Mouse (Mus musculus) kidney, adult 11 months (tissue): Measurements from ENCODE around the gene Mki67.
A peak's percentile ranks its signal among the peaks of the same experiment; 100 is the strongest.
"Not testable (repeated sequence)": the region's sequence is repeated elsewhere in the genome, so short reads cannot be mapped to it uniquely, and the experiment has no call there.

Experiments
- DNase-seq: peaks from one replicate; pipeline ENCODE4 v3.0.0; 2022

The Mki67 gene

DNA sequence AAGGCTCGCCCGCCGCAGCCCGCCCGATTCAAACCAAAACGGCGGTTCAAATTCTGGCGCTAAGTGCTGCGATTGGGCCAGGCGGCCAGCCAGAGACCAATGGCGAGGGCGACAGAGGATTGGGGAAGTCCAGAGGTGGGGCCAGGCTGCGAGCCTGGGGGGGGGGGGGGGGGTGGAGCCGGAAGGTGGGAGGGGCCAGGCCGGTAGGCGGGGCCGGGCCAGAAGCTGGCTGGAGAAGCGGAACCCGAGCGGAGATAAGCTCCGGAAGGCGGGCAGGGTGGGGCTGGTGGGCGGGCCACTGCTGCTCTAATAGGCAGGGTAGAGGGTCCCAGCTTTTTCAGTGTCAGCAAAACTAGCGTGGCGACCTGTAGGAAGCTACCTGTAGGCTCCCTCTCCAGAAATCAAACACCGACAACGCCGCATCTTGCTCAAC lies 300 bp upstream of the Mki67 start:
- DNase-seq: peak; percentile 75

DNA sequence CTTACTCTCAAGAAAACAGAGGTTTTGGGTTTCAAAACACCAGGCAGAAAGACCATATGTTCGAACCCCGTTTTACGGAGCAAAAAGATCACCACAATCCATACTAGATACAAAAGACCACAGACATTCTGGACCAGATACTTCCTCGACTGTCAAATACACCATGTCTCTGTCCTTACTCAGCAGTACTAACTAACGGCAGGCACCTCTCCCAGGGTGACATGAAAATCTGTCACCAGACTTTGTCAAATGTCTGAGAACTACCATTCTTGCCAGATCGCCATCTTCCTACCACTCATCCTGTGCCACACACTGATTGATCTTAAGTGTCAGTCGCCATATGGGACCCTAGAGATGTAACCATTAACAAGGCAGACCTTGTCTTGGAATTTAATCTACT lies 995 bp downstream of the Mki67 start:
- DNase-seq: no peak

DNA sequence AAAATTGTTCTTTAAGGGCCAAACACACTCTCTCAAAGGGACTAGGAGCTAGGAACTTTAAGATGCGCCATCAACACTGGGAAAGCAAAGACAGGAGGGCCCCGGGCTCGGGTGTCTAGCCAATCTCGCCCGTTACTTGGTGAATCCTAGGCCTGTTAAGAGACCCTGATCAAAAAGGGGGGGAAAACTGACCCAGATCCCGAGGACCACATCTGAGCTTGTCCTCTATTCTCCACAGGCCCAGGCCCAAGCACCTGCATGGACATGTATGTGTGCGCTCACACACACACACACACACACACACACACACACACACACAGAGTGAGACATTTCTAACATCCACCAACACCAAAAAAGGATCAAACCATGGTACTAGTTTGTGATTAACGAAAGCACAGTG lies 2.8 kb downstream of the Mki67 start:
- no peak for DNase-seq

DNA sequence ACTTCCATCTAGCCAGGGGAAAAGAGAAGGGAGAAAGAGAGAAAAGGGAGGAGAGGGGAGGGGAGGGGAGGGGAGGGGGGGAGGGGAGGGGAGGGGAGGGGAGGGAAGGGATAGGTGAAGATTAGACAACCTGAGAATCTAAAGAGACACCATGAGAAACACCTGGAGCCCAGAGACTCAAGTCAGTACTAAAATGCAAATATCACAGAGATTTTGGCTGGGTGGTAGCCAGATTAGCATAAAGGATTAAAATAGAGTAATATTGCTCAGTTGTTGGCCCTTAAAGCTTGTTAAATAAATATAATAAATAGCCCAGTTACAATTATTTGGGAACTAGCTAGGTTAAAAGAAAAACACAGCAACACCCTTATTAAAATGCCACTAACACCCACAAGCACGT lies 3.6 kb downstream of the Mki67 start:
- DNase-seq: no peak

DNA sequence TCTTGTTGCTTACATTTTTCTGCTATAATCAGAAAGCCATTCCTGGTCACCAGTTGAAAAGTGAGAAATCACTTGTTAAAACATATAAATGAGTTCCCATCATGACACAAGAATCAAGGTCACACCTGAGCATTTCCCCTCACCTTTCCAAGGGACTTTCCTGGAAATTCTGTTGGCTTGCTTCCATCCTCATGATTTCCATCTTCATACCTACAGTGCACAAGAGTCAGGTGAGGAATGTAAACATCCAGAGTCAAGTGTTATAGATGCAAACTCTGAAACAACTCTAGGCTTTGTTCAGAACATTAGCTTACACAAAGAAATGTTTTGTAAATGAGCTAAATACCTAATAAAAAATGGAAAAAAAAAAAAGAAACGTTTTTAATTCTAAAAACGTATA lies 5.5 kb downstream of the Mki67 start:
- no peak for DNase-seq

DNA sequence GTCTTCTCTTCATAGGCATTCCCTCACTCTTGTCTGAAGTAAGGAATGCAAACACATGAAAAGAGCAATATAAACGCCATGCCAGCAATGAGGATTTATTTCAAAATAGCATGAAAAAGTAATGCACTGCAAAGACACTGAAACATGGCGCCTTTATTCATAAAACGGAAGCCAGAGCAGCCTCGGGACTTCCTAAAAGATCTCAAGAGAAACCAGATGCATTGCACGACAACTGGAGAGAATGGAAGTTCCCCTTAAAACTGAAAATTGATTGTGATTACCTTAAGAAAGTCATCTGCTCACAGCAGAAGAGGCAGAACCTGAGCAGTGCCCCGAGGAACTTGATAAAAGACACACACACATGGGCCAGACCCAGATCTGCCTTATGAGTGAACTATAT lies 10.4 kb downstream of the Mki67 start:
- DNase-seq: no peak

DNA sequence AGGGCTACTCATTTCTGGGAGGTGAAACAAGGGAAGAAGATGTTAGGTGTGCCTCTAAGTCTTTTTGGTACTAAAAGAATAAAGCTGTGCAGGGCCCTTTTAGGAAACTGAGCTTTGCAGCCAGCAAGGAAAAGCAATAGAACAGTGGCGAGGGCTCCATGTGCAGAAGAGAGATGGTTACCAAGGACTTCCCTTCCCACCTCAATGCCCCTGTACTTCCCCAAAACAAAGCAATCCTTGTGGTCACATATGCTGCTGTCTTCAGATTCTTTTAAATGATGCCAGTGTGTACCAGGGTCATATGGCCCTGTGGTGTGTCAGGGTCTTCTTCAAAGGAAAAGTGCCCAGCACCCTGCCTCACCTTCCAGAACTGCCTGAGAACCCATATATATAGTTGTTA lies 11.1 kb downstream of the Mki67 start:
- no peak for DNase-seq

DNA sequence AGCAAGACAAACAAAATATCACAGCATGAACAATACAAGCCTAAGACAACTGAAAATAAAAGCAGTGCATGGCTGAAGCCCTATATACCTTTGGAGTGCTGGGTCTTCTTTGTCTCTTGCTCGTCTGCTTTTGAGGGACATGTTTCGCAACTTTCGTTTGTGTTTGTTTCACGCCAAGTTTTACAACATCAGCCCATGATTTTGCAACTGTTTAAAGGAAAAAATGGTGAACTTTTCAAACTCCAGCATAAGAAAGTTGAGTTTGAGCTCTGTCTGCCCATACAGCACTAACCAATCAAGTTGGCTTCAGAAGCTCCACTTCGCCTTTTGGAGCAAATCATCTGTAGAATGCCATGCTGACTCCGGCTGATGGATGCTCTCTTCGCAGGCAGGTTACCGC lies 11.9 kb downstream of the Mki67 start:
- DNase-seq: no peak

DNA sequence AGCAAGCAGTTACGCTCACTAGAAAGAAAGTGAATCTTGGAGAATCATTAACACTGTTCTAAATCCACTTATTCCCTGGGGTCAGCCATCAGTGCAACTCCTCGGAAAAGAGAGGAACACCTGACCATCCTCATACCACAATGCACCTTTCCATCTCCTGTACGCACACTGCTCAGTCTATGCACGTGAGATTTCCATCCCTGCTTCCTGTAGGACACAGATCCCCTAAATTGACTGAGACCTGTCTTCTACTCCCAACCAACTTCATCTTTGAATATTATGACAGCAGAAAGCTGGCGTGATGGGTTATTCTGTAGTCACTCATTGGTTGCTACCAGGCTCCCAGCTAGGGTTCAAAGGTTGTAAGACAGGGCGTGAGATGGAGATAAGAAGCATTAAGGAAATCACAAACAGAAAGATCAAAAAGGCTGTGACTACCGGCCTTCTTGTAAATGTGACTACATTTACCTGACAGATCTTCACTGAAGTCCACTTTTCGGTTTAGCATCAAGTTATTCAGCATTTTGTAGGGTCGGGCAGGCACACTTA lies 12.5 kb downstream of the Mki67 start:
- DNase-seq: no peak

DNA sequence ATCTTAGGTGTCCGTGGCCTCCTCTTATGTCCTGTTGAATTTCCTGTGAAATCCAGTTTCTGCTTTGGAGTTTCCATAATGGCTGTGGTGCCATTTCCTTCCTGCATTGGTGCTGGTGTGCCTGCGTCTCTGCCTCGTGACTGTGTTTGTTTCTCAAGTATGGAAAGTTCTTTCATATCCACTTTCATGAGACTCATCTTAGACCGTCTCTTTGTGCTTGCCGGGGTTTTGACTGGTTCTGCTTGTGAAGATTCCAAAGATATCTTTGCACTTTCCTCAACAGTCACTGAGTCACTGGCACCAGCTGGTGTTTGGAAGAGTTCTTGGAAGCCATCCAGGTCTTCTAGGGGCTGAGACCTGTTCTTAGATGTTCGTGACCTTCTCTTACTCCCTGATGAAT lies 16.8 kb downstream of the Mki67 start:
- not testable (repeated sequence) for DNase-seq

DNA sequence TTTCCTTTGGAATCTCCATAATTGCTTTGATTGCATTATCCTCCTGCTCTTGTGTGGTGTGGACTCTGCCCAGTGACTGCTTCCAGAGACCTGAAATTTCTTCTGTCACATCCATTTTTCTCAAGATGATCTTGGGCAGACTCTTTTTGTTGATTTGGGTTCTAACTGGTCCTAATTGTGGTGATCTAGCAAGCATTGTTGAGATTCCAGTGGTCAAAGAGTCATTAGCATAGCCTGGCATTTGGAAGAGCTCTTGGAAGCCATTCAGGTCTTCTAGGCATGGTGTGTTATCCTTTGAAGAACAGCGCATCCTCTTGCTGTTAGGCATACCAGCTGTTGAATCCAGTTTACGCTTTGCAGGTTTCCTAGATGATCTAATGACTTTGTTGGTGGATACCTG lies 17.8 kb downstream of the Mki67 start:
- DNase-seq: no peak

DNA sequence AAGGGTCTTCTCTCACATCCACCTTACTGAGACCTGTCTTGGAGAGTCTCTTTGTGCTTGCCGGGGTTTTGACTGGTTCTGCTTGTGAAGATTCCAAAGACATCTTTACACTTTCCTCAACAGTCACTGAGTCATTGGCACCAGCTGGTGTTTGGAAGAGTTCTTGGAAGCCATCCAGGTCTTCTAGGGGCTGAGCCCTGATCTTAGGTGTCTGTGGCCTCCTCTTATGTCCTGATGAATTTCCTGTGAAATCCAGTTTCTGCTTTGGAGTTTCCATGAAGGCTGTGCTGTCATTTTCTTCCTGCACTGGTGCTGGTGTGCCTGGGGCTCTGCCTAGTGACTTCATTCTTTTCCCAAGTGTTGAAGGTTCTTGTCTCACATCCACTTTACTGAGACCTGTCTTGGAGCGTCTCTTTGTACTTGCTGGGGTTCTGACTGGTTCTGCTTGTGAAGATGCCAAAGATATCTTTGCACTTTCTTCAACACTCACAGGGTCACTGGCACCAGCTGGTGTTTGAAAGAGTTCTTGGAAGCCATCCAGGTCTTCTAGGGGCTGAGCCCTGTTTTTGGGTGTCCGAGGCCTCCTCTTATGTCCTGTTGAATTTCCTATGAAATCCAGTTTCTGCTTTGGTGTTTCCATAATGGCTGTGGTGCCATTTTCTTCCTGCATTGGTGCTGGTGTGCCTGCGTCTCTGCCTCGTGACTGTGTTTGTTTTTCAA lies 19.0 kb downstream of the Mki67 start:
- not testable (repeated sequence) for DNase-seq

DNA sequence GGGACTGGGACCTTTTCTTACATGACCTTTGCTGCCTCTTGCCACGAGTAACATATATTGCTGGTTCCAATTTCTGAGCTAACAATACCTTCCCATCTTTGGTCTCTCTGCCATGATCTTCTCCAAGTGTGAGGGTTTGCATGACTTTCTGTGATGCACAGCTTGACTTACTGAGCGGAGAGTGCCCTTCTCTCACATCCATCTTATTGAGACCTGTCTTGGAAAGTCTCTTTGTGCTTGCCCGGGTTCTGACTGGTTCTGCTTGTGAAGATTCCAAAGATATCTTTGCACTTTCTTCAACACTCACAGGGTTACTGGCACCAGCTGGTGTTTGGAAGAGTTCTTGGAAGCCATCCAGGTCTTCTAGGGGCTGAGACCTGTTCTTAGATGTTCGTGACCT lies 20.0 kb downstream of the Mki67 start:
- DNase-seq: no peak

DNA sequence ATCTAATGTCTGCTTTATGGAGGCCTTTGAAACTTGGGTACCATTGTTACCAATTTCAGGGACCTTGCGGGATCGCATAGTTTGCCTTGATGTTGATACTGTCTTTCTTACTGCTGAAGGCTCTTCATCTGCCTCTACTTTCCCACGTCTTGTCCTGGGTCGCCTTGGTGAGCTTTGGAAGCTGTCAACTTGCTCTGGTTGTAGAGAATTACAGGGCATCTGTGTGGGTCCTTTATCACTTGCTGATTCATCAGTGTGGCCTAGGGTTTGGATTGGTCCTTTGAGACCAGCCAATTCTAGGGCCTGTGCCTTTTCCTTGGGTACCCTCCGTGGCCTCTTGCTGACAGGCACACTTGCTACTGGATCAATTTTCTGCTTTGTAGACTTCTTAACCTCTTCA lies 21.4 kb downstream of the Mki67 start:
- no peak for DNase-seq

DNA sequence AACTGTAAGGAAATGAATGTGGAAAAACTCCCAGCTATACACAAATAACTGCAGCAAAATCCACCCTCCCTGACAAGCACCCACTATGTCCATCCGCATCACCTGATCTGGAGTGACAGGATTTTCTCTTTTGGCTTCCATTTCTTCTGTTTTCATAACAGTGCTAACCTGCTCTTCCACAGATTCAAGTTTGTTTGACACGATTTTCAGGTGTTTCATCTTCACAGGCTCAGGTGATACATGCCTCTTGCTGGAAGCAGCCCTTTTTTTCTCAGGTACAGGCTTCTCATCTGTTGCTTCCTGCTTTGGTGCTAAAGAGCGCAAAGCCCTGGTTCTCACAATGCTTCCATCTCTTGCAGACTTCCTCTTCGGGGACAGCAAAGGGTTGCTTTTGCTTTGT lies 22.0 kb downstream of the Mki67 start:
- no peak for DNase-seq

DNA sequence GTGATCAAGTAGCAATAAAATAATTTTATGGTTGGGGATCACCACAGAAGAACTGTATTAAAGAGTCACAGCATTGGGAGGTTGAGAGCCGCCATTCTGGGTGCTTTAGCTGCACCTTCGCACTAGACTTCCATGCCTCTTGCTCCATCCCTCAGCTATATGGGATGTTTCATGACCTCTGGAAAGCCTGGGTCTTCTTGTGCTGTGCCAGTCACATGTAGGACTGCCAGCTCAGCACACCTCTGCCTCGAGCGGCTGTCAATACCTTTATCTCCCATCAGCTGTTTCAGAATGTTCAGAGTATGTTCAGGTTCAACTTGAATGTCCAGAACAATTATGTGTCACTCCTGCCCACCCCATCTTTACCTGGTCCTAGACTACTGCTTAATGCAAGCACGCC lies 24.2 kb downstream of the Mki67 start:
- DNase-seq: no peak

DNA sequence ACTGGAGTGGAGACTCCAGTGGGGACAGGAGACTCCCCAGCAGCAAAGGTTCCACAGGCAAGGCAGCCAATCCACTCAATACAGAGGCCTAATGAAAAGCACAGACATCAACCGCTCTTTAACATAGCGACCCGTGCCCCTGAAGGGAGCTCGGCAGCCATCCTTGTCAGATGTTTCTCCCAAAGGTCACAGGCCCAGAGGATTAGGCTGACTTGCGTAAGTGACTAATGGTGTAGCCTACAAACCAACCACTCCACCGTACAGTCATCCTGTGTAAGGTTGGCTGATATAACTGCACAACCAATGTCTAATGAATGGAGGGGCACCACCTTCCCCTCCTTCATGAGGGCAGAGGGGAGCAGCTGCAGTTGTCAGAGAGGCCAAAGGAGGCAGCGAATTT lies 26.8 kb downstream of the Mki67 start:
- no peak for DNase-seq

DNA sequence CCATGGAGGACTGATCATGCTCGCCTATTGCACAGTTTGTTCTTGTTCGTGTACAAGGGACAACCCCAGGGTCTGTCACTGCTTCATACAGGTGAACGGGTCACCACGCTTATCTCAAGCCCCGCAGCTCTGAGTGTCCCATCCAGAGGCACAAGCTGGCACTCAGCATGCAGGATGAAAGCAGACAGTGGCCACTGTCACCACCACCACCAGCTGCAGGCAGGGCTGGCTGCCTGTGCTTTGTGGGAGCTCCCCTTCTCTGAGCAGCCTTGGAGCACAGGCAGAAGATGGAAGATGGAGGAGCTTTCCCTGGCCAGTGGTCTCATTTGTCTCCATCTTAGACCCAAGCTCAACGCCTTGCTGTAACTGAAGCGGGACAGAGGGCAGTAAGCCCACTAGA lies 31.2 kb downstream of the Mki67 start:
- no peak for DNase-seq

DNA sequence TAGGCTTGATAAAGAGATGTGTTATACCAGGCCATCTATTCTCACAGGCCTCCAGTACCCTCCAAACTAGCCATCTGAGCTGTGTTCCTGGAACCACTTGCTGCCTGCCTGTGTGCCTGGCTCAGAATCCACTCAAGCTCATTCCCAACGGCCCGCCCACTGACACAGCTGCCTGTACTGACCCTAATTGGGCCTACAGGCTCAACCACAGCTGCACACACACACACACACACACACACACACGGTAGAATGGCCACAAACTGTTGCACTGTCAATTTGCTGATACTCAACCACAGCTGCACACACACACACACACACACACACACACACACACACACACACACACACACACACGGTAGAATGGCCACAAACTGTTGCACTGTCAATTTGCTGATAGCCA lies 32.1 kb downstream of the Mki67 start:
- not testable (repeated sequence) for DNase-seq

DNA sequence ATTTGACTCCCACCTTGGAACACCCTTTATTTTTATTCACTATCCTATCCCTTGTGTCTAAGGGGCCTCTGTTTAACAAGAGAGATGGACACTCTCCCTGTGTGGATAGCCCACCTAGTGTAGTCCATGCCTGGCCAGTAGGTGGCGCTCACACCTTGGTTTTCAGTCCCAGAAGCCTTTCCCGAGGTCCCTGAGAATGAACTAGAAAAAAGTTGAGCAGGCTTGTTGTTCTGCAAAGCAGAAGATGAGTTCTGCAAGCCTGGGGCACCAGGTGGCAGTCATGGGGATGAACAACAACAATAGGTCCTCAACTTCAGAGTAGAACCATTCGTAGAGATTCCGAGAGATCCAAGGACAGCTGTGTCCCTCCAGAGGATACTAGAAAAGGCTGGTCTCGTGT lies 35.8 kb downstream of the Mki67 start:
- DNase-seq: peak; percentile 17

DNA sequence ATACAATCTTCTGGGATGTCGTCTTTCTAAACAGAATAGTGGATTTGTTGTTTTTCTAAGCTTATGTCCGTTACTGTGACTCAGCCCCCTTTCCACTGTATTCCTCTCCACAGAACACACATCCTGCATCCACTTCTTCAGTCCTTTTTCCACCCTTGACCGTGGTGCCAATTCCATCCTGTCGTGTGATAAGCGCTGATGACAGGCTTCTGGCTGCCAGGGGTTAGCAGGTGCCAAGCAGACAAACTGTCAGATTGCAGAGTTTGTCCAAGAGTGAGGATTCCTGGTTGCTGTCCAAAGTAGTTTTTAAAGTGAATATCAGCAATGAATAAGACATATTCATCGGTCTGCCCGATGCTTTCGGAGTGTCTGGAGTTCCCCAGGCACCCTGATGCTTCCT lies 39.4 kb downstream of the Mki67 start:
- no peak for DNase-seq

DNA sequence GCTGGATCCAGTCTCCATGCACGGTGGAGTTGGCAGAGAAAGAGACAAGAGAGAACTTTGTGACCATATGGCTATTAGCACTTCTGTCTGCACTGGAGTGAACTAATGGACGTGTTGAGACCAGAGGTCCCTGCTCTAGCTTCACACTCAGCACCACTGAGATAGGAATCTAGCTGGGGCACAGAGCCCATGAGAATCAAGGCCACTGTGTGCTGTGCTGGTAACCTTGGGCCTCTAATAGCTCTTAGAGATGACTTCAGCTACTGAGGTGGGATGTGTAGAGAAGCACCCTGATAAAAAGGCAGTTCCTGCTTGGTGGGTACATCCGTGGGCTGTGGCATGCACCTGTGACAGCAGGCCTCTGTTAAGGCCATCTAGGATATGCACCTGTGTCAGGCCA lies 42.6 kb downstream of the Mki67 start:
- DNase-seq: no peak

DNA sequence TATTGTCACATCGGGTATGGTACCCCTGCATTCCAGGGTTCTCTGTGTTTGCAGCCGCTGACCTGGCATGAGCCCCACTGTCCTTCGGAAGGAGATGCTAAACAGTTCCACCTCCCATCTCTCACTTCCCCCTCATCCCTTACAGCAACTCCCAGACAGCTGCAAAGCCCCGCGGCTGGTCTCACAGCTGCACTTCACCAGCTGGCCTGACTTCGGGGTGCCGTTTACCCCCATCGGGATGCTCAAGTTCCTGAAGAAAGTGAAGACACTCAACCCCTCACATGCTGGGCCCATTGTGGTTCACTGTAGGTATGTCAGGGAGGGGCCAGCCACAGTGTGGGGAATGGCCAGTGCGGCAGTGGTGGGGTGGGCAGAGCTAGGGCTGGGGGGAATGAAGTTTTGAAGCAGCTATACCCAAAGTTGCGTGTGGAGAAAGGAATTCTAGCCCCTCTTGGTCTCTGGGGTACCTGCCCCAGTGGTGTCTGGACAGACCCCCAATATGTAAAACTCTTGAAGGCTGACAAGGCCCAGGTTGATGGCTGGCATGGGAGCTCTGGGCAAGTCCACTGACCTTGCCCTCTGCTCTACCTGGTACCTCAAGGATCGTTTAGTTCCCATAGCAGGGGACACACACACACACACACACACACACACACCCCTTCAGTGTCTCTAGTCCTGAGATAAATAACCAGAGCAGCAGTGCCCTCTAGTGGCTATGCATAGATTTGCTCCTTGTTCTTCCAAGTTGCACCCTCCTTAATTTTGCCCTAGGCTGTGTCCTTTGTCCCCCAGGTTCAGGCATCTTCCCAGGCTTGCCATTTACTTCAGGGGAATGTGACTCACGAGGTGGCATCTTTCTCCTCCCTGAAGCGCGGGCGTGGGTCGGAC lies 47.1 kb downstream of the Mki67 start:
- DNase-seq: peak; percentile 37

DNA sequence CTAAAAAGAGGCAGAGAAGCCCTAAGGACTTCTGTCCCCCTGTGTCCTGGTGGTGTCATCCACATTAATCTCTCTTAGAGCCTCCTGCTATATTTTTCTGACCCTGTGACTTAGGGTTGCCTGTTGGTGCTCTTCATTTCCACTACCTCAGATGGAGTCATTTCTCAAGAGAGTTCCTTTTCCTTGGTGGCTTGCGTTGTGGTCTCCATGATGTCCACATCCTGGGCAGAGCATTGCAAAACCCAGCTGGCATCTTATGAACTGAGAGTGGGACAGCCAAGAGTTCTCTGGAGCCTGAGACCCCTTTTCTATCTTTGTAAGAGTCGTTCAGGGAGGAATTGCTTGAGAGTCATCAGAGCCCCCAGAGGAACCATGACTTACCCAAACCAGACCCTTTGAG lies 49.8 kb downstream of the Mki67 start:
- no peak for DNase-seq
